Mouse (Mus musculus) liver (tissue): ENCODE measurements around the gene Wfdc18.

Source experiments
- DNase-seq: peaks from one replicate; pipeline ENCODE4 v3.0.0-alpha.2; 2020; ENCODE audit warnings: mixed read lengths

The Wfdc18 gene

DNA sequence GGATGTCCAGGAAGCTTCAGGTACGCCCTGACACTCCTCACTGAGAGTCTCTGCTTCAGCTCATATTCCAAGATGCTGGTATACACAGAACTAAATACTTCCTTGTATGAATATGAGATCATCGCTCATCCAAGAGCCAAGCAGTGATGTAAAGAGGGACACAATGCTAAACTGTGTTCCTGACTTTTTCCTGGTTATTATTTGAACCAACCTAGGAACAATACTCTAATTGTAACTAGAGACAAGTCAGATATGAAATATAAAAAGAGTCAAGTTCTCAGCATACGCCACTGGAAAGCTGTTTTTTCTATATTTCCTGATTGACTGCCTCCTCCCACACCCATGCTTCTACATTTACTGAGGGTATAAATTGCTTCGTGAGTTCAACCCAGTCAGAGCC is at the start of gene Wfdc18:
Gene Wfdc18 (plus strand): TSS at position 301 of the 400 bp plus-strand sequence.
- DNase-seq: no peak

DNA sequence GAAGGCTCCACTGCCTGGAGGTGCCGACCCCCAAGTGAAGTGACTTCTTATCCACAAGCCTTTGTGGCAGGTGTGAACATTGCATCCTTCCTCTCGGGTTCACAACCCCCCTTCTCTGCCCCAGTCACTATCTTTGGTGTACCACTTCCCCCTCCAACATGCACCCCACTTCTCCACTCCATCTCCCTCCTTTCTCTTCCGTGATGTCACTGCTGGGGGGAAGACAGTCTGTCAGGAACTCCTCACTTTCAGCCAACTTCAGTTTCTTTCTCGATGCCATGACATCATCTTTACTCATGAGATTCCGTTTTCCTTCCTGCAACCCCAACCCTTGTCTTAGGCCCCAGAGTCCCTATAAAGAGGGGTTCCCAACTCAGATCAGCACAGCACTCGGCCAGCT is 46.6 kb upstream of the Wfdc18 start, which contains the start of gene Ccl4:
Gene Ccl4 (plus strand): TSS at position 381 of the 400 bp plus-strand sequence.
- no peak for DNase-seq

DNA sequence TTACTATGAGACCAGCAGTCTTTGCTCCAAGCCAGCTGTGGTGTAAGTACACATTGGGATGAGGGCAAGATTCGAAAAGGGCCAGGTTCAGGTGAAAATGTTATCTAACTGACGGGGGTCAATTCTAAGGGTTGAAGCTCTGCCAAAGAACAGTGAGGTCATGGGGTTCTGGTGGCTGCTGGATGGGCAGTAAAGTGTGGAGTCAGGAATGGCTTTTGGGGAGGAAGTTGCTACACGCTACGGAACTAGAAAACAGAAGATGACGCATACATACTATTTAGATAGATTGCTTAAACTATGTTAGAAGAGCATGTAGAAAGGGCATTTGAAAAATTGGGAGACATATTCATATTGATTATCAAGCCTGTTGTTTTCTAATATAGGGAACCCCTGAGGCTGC is 45.3 kb upstream of the Wfdc18 start:
- no peak for DNase-seq

DNA sequence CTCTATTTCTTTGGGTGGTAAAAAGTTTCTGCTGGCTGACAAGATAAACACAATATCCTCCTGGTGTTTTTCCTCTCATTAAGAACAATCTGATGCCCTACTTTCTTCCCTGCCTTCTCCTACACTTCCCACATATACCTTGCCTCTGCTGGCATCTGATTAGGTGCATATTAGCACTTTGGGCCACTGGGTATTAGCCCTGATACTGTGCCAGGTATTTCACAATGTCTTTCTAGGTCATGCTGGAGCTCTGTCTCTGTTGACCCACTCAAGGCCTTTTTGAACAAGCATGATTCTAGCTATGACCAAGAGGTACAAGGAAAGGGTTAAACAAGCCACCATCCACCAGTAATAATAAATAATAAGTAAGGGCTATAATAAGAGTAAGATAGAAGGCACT is 37.1 kb upstream of the Wfdc18 start:
- no peak for DNase-seq

DNA sequence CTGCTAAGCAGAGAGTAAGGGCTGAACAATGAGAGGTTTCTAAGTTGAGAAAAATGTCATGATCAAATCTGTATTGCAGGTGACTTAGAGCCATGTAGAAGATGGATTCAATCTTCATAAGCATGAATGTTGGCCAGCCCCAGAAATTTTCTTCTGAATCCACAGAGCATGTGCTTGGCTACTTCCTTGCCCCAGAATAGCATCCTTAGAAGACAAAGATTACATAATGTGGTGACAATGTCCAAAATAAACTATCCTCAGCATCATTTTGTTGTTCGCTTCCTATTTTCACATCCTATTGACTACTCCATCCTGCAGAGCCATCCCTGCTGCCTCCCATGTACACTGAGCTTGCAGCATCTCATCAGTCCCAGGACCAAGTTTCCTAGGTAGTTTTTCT is 33.1 kb upstream of the Wfdc18 start:
- no peak for DNase-seq

DNA sequence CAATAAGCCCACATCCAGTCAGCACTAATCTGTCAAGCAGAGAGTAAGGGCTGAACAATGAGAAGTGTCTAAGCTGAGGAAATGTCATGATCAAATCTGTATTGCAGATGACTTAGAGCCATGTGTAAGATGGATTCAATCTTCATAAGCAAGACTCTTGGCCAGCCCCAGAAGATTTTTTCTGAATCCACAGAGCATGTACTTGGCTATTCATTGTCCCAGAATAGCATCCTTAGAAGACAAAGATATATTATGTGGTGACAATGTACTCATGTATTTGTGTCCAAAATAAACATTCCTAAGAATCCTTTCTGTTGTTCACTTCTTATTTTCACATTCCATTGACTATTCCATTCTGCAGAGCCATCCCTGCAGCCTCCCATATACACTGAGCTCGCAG is 18.9 kb upstream of the Wfdc18 start:
- no peak for DNase-seq

DNA sequence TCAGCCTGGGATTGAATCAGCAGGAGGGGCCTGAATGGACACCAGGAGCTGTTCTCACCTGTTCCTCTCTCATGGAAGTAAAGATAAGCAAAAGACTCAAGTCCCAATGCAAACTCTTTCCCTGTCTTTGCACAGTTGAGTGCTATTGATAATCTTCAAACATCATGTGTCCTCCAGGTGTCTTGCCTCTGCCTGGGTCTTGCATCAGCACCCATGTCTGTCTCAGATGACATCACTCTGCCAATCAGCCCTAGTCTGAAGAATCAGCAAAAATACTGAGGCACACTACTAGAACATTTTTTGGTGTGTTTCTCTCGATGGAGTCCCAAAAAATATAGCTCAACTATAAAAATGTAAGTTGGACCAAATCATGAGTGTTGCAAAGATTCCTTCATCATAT is 16.8 kb upstream of the Wfdc18 start:
- DNase-seq: no peak

DNA sequence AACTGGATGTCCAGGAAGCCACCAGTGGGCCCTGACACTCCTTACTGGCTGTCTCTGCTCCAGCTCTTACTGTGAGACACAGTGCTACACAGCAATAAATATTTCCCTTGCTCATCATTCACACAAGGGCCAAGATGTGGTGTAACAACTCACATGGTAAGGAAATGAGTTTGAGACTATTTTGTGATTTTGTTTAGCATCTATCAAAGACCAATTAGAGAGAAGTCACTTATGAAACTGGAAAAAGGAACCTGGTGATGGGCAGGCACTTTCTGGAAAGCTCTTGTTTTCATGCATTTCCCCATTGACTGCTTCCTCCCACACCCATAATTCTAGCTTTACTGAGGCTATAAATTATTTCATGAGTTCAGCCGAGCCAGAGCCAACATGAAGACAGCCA is 5.1 kb upstream of the Wfdc18 start, which contains the start of gene Wfdc17:
Gene Wfdc17 (plus strand): TSS at position 287 of the 400 bp plus-strand sequence.
- no peak for DNase-seq

DNA sequence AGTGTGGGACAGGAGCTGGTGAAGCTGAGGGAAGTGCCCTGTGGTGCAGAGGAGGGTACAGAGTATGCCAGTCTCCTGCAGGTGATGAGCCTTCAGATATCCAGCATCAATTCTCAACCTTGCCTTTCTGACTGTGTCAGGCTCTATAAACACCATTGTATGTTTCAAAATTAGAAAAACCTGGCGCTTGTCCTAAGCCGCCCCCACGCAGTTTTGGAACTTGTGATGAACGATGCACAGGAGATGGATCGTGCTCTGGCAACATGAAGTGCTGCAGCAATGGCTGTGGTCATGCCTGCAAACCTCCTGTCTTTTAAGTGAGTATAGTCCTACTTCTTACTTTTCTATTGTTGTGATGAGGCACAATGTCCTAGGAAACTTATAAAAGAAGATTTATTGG is 868 bp downstream of the Wfdc18 start:
- no peak for DNase-seq

DNA sequence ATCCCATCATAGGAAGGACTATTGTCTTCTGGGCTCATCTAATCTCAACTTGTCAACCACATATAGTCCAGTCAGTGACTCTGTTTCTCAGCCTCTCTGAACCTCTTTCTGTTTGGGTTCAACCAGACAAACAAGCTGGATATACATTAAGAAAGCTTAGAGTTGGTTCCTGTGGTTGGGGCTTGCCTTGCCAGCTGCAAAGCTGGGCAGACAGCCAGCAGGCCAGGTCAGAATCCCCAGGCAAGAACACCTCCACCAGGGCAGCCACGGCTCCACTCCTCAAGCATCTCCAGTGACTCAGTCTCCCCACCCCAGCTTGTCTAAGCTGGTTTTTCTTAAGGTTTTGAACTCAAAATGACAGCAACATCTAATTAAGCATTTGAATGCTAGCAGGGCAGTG is 3.9 kb downstream of the Wfdc18 start:
- no peak for DNase-seq

DNA sequence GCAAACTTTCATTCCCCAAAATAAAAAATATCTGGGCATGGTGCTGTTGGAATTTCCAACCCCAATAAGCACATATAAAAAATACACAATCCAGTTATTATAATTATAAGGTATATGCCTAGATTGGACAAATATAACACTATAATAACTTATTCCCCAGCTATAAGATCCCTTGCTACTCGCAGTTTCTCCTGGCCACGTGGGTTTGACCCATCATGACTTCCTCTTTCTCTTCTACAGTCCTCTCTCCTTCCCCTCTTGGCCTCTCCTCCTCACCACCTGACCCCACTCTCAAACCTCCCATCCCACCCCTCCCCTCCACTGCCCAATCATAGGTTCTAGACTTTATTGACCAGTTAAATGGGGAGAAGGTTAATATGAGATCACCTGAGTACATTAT is 5.1 kb downstream of the Wfdc18 start:
- DNase-seq: no peak

DNA sequence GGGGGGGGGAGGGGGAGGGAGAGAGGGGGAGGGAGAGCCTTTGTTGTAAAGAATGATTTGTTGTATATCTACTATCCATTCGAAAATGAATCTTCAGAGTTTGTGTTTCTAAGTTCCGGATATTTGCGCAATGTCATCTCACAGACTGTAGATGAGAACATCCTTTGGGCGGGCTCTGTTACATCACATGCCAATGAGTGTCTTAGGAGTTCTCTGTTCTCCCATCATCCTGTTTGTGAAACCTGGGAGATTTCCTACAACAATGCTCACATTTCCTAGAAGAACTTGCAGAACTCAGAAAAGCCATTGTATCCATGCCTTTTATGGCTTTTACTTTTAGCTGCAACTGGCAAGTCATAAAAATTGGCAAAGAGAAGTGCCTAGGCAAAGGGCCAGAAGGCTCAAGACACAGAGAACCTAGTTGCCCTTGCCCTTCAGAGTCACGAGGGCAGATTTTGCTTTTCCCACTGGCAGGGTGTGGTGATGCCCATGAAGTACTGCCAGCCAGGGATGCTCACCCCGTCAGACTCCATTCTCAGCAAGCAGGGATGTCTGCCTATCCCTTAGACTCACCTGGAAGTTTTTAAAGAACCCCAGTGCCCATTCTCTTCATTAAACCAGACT is 8.3 kb downstream of the Wfdc18 start:
- no peak for DNase-seq

DNA sequence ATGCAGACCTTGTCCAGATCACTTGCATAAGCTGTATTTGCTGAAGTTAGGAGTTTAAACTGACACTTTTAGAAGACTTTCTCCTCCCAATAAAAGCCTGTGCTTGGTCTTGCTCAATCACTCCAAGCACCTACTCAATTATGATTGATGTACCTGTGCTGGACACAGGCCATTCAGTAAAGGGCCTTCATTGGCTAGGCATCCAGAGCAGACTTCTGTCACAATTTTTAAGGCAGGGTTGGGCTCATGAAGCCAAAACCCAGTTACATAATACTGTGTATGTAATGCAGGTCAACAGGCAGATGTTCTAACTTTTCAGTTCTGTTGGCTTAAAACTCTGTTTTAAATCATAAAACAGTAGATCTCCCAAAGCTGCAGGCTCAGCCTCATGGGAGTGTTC is 12.0 kb downstream of the Wfdc18 start:
- DNase-seq: no peak

DNA sequence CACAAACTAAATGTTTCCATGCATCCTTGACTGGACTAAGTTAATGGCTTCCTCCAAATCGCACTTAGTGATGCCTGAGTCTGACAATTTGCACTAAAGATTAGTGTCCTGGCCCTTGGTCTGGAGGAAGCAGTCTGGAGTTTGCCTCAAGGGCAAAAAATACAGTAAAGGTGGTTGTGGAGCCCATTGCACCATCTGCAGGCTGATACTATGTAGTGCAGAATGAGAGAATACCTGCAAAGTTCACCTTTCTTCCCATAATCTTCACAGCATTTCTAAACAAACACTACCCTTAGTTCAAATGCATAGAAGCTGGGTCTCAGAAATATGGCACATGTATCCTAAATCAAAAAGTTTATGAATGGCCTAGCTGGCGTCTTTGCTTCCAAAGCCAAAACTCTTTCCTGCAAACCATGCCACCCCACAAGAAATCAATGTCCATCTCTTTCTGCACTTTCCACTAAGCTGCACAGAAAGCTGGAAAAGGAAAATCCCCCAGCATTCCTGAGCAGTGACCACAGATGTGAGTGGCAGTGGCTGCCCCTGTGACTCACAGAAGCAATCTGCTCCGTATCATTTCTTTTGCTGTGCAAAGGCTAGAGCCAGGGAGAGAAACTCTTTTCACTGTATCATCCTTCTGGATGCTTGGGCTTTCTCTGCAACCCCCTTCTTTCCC is 20.1 kb downstream of the Wfdc18 start:
- no peak for DNase-seq

DNA sequence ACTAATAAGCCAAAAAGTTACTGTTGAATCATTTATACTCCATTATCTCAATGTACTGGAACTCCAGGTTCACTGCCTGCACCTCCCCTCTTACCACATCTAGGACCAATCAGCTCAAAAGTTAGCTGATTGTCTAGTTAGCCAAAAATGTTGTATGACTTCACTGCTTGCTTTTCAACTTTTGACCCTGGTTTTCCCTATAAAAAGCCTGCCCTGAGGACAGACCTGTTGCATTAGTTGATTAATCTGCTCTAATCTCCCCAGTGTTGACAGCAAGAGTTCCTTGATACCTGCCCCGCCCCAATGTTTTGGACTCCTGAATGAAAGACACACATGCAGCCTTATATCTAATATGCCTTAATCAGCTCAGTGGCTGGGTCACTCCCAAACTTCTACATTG is 22.3 kb downstream of the Wfdc18 start:
- DNase-seq: no peak

DNA sequence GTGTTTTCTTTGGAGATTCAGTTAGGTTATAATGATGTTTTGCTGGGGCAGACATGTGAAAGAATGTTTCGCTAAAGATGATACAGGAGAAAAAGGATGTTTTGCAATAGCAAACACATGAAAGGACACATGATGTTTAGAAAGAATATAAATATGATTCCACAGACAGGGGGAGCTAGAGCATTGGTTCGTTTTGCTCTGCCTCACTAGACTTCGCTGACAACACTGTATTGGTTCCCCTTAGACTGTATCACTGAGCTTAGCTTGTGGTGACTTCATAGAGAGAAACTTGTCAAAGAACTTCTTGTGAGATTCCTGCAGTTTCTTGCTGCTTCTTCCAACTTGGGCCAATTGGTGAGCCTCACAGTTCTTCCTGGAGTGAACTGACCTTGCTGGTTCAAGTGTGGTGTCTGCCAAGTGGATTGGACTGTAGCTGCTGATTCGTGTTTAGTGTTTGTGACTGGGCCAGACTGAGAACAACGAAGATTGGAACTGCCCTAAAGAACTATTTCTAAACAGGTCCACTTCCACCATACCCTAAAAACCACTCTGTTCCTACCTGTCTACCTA is 24.3 kb downstream of the Wfdc18 start:
- DNase-seq: no peak

DNA sequence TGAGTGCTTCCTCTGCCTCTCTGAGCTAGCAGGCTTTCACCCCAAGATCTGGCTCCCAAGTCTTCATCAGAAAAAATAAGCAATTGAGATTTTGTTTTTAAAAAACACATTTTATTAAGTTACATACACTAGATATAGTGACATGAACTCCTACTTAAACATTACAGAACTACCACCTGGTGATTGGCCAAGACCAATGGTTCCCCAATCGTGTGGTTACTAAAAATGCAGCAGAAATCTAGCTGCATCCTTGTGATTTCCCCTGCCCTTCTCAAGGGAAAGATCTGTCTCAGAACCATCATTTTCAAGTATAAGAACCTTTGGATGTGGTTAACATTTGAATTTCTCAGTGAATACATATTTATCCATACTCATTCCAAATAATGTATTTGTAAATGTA is 25.4 kb downstream of the Wfdc18 start:
- DNase-seq: no peak

DNA sequence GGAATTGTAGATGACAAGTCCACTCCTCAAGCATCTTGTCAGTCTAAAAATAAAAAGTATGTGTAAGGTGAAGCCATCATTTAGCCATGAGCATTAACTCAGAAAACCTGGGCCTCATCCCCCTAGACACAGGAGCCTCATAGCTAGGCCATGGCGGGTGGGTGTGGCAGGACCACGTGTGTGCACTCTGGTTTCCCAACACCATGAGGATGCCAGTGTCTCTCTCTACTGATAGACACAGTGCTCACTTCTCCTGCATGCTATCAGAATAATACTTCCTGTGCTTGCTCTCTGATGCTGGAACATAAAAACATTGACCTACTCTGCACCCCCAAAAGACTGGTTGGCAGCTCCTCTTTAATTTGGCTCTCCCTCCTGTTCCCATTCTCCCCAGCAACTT is 27.1 kb downstream of the Wfdc18 start:
- DNase-seq: no peak

DNA sequence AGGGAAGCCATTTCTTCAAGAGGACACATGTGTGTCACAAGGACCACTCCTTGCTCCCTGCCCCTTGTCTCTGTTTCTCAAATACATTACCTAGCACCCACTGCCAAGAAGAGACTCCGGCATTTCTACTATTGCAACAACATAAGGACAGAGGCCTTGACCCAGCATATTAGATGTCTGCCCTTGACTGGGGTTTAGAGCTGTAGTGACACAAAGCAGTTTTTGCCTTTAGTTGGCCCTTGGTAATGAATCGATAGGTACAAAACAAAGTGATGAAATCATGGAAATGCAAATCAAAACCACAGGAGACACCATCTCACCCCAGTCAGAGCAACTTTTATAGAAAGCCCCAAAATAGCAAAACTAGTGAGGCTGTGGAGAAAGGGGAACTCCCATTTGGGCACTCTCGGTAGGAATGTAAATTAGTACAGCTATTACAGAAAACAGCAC is 28.3 kb downstream of the Wfdc18 start:
- DNase-seq: no peak

DNA sequence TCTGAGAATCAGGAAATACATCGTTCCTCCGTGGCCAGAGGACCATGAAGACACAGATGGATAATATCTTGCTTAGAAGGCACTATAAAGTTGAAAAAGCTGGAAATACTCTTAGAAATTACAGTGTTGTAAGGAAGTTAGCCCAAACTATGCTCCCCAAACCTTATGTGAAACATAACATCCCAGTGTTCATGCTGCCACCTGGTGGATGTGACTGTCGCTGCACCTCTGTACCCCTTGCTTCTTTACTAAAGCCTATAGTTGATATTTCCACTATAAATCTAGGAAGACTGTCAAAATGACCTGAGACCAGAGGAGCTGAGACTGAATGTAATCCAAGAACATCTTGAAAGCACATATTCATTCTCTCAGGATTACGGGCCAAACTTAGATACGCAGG is 30.4 kb downstream of the Wfdc18 start:
- peak; percentile 65 for DNase-seq

DNA sequence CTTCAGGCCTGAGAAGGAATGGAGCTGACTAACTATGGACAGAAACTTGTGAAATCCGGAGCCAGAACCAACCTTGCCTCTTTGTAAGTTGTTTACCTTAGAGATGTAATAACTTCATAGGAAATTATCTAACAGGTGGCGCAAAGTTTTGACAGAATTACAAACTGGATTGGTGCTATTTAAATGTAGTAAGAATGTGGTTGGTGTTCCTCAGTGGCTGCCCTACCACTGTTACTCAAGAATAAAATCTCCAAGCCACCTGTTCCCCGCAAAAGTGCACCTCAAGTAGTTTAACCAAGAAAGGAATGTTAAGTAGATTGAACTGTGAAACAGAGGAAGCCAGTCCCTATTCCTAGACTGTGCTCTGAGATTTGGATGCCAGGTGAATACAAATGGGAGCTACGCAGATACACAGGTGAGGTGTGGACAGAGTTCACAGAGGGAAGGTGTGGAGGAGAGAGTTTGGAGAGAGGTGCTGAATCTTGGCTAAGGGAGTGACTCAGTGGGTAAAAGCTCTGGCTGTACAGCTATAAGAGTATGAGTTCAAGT is 31.7 kb downstream of the Wfdc18 start:
- no peak for DNase-seq

DNA sequence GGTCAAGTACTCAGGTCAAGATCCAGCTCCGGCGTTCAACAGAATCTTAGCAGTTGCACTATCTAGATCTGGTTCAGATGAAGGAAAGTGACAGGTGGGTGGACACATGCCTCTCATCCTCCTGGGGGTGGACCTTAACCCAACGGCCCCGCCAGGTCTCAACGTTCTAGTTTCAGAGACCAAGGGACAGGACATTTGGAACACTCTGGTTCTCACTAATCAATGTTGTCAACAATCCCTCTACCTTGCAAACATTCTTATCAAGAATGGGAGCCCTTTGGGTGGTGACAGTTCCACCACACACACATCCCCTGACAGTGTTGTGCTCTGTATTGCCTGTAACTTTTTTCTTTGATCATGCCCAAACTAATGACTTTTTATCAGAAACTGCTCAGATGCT is 33.0 kb downstream of the Wfdc18 start:
- peak; percentile 13 for DNase-seq

DNA sequence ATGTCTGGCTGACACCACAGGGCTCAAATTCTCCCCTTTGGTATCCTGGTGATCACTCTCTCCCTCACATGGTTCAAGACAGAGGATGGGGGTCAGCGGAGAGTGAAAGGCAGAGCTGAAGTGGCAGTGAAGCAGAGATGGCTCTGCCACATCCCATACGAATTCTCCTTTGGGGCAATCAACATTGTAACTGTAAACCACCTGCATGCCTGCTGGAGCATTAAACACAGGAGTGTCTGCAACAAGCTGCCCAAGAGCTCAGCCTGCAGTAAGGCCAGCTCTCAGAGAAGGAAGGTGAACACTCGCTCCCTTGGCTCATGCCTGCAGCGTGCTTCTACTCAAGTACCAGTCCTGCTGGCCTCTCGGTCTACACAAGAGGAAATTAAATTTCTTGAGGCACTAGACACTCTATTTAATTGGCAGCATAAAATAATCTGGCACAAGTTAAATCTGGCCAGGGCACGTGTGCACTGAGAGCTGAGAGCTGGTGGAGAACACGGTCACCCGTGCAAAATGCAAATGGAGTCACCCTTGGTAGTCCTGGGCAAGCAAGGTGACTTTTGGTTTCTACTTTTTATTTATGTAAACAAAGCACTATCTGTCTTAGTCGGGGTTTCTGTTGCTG is 34.0 kb downstream of the Wfdc18 start:
- no peak for DNase-seq

DNA sequence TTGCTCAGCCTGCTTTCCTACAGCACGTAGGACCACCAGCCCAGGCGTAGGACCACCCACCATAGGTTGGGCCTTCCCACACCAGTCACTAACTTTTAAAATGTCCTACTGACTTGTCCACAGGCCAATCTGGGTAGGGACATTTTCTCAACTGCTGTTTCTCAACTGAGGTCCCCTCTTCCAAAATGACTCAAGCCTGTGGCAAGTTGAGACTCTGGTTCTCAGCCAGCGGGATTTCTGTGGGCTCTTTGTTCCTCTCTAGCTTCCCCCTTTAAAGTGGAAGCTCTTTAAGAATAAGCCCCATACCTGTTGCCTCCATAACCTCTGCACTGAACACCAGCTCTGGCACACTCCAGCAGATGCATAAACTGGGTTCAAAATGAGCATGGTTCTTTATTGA is 34.7 kb downstream of the Wfdc18 start:
- DNase-seq: no peak
